Mouse (Mus musculus): ENCODE measurements around the gene Gipc1. TPM values are rescaled to one million over a fixed set of nuclear protein-coding genes. Genes with fewer than 3 reads are reported as not detected.

Gene Gipc1
- polyA plus RNA-seq (2012; rRNA removed): 12.1 and 12.2 TPM in 2 replicates

DNA sequence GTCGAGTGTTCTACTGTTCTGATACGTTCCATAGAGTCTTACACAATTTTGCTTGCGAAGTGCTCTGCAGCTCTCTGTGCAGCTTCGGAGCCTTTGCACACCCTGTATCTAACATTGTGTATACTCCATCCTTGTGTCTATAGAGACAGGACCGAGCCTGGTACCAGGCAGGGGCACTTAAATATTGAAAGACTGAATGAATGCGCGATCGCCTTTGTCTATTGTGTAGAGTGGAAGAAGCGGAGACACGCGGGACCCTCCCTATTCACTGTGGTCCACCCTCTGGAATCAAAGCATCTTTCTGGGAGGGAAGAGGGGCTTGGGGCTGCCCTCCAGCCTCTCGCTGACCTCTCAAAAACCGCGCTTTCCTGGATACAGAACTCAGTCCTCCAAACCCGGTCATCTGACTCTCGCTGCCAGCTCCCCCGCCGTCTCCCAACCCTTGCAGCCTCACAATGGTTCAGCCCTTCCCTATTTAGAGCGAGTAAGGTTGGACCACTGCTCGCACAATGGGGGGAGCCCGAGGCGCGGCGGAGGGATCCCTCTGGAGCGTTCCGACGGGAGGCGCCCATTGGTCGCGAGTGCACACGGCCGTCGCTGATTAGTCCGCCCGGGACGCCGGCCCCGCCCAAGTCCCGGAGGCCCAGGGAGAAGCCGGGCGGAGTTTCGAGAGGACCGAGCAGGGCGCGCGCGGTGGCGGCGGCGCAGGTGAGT lies at the start of gene Gipc1:
TSS of gene Gipc1 (plus strand) at position 648 of the 714 bp plus-strand sequence.
- H3K4me1 ChIP-seq (ENCODE audit: control insufficient read depth, insufficient read depth, low read length): peaks cover 16% of the 10 kb centered on the region
- TF ChIP-seq CTCF (IDR thresholded peaks at IDR 0.05; ENCODE audit: control insufficient read depth, insufficient read depth, insufficient replicate concordance, low read depth, low read length) (no peak), POLR2A (IDR thresholded peaks at IDR 0.05; ENCODE audit: control insufficient read depth, low read depth, low read length) (peak; percentile 75)
- no peaks in the 10 kb centered on the region for H3K27me3 ChIP-seq (ENCODE audit: control insufficient read depth, insufficient read depth, low read length)
- H3K36me3 ChIP-seq (ENCODE audit: control insufficient read depth, insufficient read depth, low read length): no peaks in the 10 kb centered on the region
- peak within 1 kb of the TSS; percentile 88 for H3K4me3 ChIP-seq (ENCODE audit: control insufficient read depth, low read depth, low read length)
- H3K27ac ChIP-seq (ENCODE audit: control insufficient read depth, insufficient read depth, low read depth, low read length): peak within 1 kb of the TSS; percentile 59; the same call in 1 of the 2 replicates

DNA sequence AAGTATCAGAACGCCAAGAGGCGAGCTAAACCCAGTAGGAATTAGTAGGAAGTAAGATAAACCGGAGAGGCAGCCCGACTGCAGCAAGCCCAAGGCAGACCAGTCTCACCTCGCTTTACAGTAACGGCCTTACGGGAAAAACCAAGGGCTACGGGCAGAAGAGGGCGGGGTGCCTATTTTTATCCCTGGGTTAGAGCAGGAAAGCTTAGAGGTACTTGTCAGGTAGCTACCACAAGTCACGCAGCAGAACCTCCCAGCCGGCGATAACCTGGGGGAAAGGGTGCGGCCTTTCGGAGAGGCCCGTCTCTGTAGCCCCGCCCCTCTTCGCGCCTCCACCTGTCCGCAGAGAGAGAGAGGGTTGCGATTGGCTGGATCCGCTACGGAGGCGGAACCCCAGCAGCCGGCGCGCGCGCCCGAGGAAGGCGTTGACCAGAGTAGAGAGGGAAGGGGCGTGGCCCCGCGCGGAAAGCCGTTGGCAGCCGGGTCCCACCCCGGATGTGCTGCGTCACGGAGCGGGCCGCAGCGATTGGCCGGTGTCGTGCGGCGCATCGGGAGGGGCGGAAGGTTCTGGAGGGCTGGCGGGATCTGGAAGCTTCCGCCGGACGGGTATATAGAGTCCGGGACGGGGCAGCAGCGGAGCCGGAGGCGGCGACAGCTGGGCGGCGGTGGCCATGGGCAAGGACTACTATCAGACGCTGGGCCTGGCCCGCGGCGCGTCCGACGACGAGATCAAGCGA lies 44.6 kb upstream of the Gipc1 start, which contains the start of the genes Tecr and Dnajb1:
TSS of gene Tecr (minus strand) at position 311 of the 737 bp plus-strand sequence.
TSS of gene Dnajb1 (plus strand) at position 533 of the 737 bp plus-strand sequence.
- peak within 1 kb of the TSS; percentile 97 for H3K4me3 ChIP-seq (ENCODE audit: control insufficient read depth, low read depth, low read length)
- H3K4me1 ChIP-seq (ENCODE audit: control insufficient read depth, insufficient read depth, low read length): peaks cover 8% of the 10 kb centered on the region
- H3K27me3 ChIP-seq (ENCODE audit: control insufficient read depth, insufficient read depth, low read length): no peaks in the 10 kb centered on the region
- no peak for TF ChIP-seq CTCF (IDR thresholded peaks at IDR 0.05; ENCODE audit: control insufficient read depth, insufficient read depth, insufficient replicate concordance, low read depth, low read length)
- TF ChIP-seq POLR2A (IDR thresholded peaks at IDR 0.05; ENCODE audit: control insufficient read depth, low read depth, low read length): peak; percentile 74
- H3K27ac ChIP-seq (ENCODE audit: control insufficient read depth, insufficient read depth, low read depth, low read length): peak within 1 kb of the TSS; percentile 99
- peaks cover 5% of the 10 kb centered on the region for H3K36me3 ChIP-seq (ENCODE audit: control insufficient read depth, insufficient read depth, low read length)

DNA sequence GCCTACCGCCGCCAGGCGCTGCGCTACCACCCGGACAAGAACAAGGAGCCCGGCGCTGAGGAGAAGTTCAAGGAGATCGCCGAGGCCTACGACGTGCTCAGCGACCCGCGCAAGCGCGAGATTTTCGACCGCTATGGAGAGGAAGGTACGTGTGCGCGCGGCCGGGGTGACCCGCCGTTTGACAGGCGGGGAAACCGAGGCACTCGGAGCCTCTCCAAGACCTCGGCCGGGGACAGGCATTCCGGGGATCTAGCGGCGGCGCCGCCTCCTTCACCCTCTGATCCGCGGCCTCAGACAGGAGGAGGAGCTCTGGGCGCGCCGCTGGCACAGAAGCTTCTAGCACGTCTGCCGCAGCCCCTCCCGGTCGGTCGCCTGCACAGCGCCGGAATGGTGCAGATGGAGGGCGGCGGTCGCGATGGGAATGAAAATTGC lies 44.1 kb upstream of the Gipc1 start:
- Histone ChIP-seq H3K4me3 (ENCODE audit: control insufficient read depth, low read depth, low read length) (peak overlapping the region; percentile 97), H3K4me1 (ENCODE audit: control insufficient read depth, insufficient read depth, low read length) (peaks cover 8% of the 10 kb centered on the region), H3K27ac (ENCODE audit: control insufficient read depth, insufficient read depth, low read depth, low read length) (peak overlapping the region; percentile 99), H3K36me3 (ENCODE audit: control insufficient read depth, insufficient read depth, low read length) (peaks cover 5% of the 10 kb centered on the region), H3K27me3 (ENCODE audit: control insufficient read depth, insufficient read depth, low read length) (no peaks in the 10 kb centered on the region)
- no peak for TF ChIP-seq POLR2A (IDR thresholded peaks at IDR 0.05; ENCODE audit: control insufficient read depth, low read depth, low read length)

DNA sequence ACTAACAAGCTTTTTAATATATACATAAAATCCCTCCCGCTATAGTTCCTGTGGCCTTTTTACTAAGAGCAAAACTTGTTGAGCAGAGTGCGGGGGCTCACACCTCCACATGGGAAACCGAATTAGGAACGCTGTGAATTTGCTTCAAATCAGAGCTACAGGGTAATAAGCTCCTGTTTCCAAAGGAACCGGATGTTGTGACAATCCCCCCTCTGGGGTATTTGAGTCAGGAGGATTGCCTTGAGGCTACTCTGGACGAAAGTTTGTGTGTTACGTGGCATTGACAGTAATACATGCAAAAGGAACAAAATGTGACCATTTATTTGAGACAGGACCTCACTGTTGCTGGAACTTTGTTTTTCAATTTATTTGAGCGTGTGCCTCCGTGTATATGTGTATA lies 43.4 kb upstream of the Gipc1 start:
- Histone ChIP-seq H3K4me1 (ENCODE audit: control insufficient read depth, insufficient read depth, low read length) (peaks cover 8% of the 10 kb centered on the region), H3K36me3 (ENCODE audit: control insufficient read depth, insufficient read depth, low read length) (peaks cover 5% of the 10 kb centered on the region), H3K27me3 (ENCODE audit: control insufficient read depth, insufficient read depth, low read length) (no peaks in the 10 kb centered on the region), H3K4me3 (ENCODE audit: control insufficient read depth, low read depth, low read length) (peak overlapping the region; percentile 97), H3K27ac (ENCODE audit: control insufficient read depth, insufficient read depth, low read depth, low read length) (peak overlapping the region; percentile 99)
- TF ChIP-seq CTCF (IDR thresholded peaks at IDR 0.05; ENCODE audit: control insufficient read depth, insufficient read depth, insufficient replicate concordance, low read depth, low read length) (no peak), POLR2A (IDR thresholded peaks at IDR 0.05; ENCODE audit: control insufficient read depth, low read depth, low read length) (no peak)

DNA sequence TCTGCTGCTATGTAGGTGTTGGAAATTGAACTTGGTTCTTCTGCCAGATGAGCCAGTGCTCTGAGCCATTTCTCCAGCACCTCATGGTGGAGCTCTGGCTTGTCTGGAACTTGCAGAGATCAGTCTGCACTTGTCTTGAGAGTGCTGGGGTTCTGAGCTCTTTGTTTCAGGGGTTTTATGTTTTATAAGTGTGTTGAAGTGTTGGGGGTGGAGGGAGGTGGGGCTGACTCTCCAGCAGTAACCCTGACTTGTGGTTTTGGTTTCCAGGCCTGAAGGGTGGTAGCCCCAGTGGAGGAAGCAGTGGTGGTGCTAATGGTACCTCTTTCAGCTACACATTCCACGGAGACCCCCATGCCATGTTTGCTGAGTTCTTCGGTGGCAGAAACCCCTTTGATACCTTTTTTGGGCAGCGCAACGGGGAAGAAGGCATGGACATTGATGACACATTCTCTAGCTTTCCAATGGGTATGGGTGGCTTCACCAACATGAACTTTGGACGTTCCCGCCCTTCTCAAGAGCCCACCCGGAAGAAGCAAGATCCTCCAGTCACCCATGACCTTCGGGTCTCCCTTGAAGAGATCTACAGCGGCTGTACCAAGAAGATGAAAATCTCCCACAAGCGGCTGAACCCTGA lies 42.8 kb upstream of the Gipc1 start:
- peak overlapping the region; percentile 97 for H3K4me3 ChIP-seq (ENCODE audit: control insufficient read depth, low read depth, low read length)
- H3K27me3 ChIP-seq (ENCODE audit: control insufficient read depth, insufficient read depth, low read length): no peaks in the 10 kb centered on the region
- TF ChIP-seq CTCF (IDR thresholded peaks at IDR 0.05; ENCODE audit: control insufficient read depth, insufficient read depth, insufficient replicate concordance, low read depth, low read length) (no peak), POLR2A (IDR thresholded peaks at IDR 0.05; ENCODE audit: control insufficient read depth, low read depth, low read length) (no peak)
- H3K4me1 ChIP-seq (ENCODE audit: control insufficient read depth, insufficient read depth, low read length): peaks cover 8% of the 10 kb centered on the region
- peaks cover 5% of the 10 kb centered on the region for H3K36me3 ChIP-seq (ENCODE audit: control insufficient read depth, insufficient read depth, low read length)
- H3K27ac ChIP-seq (ENCODE audit: control insufficient read depth, insufficient read depth, low read depth, low read length): no peak overlapping the region

DNA sequence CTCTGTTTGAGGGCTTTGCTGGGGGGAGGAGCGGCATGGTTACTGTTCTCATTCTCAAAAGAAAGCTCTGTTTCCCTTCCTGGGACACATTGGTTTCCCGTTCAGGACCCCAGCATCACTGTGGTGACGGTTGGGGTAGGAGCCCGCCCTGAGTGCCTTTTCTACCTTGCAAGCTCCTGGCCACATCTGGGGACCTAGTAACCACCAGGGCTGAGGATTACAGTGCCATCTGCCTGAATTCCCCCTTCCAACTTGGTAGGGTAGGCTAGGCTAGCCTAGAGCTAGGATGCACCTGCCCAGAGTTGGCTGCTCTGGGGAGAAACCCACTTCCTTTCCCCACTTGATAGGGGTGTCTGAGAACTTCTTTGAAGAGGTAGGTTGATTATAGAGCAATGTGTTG lies 40.6 kb upstream of the Gipc1 start:
- Histone ChIP-seq H3K27me3 (ENCODE audit: control insufficient read depth, insufficient read depth, low read length) (no peaks in the 10 kb centered on the region), H3K4me3 (ENCODE audit: control insufficient read depth, low read depth, low read length) (no peak overlapping the region), H3K4me1 (ENCODE audit: control insufficient read depth, insufficient read depth, low read length) (peaks cover 5% of the 10 kb centered on the region), H3K36me3 (ENCODE audit: control insufficient read depth, insufficient read depth, low read length) (peaks cover 5% of the 10 kb centered on the region), H3K27ac (ENCODE audit: control insufficient read depth, insufficient read depth, low read depth, low read length) (no peak overlapping the region)
- TF ChIP-seq CTCF (IDR thresholded peaks at IDR 0.05; ENCODE audit: control insufficient read depth, insufficient read depth, insufficient replicate concordance, low read depth, low read length) (no peak), POLR2A (IDR thresholded peaks at IDR 0.05; ENCODE audit: control insufficient read depth, low read depth, low read length) (no peak)

DNA sequence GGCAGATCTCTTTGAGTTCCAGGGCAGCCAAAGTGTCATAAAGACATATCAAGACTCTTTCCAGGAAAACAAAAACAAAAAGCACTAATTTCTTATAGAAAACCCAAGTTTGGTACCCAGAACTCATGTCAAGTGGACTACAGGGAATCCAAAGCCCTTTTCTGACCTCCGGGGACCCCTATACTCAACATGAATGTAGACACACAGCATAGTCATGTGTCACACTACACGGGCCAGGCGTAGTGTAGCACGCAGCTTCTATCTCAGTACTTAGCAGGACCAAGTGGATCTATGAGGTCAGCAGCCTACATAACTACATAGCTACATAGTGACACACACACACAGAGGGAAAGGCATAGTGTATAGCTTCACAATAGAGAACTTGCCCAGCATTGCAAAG lies 38.8 kb upstream of the Gipc1 start:
- peaks cover 5% of the 10 kb centered on the region for H3K36me3 ChIP-seq (ENCODE audit: control insufficient read depth, insufficient read depth, low read length)
- peaks cover 5% of the 10 kb centered on the region; the same call in 1 of the 2 replicates for H3K4me1 ChIP-seq (ENCODE audit: control insufficient read depth, insufficient read depth, low read length)
- H3K27me3 ChIP-seq (ENCODE audit: control insufficient read depth, insufficient read depth, low read length): no peaks in the 10 kb centered on the region
- no peak overlapping the region for H3K27ac ChIP-seq (ENCODE audit: control insufficient read depth, insufficient read depth, low read depth, low read length)
- TF ChIP-seq CTCF (IDR thresholded peaks at IDR 0.05; ENCODE audit: control insufficient read depth, insufficient read depth, insufficient replicate concordance, low read depth, low read length): no peak
- no peak for TF ChIP-seq POLR2A (IDR thresholded peaks at IDR 0.05; ENCODE audit: control insufficient read depth, low read depth, low read length)
- H3K4me3 ChIP-seq (ENCODE audit: control insufficient read depth, low read depth, low read length): no peak overlapping the region
